Mouse (Mus musculus) stomach, postnatal 0 days (tissue): Measurements from ENCODE around the gene Syt17.

Experiments
- CTCF ChIP-seq: IDR thresholded peaks from 2 replicates; pipeline ENCODE4 v1.5.1; 2016; ENCODE audit warnings: antibody characterized with exemption, low read depth, mild to moderate bottlenecking, moderate library complexity
- EP300 ChIP-seq: optimal IDR thresholded peaks from 2 replicates; pipeline ENCODE3; 2016; ENCODE audit warnings: antibody characterized with exemption

- TF ChIP-seq CTCF (no peak), EP300 (no peak)
Observed at GRCm38 (mm10) chr7:118380056-118380455, 68.0 kb downstream of the Syt17 start.
